ENCODE assay signal across 8 mouse cellular contexts in genomic region chr7:112680498-112681251, GRCm38 (mm10). TPM values are rescaled to one million over a fixed set of nuclear protein-coding genes. Genes with fewer than 3 reads are reported as not detected.
A peak's percentile ranks its signal among the peaks of the same experiment; 100 is the strongest.
DNase-seq lines count a peak whose midpoint lies in the region; ATAC-seq lines count a peak whose summit lies in the region.

No protein-coding gene starts in this region.

- H3K4me2 ChIP-seq in forebrain, embryonic 15.5 days (replicated peaks) = peak overlapping the region; percentile 93
- H3K4me2 ChIP-seq in hindbrain, embryonic 14.5 days (replicated peaks) = peak overlapping the region; percentile 94
- H3K4me2 ChIP-seq in midbrain, embryonic 12.5 days (replicated peaks) = peak overlapping the region; percentile 86

- WGBS in forebrain, embryonic 15.5 days = under 1% methylated on average over 22 of the region's 22 CpGs
- WGBS in hindbrain, embryonic 14.5 days = 2% methylated on average over 22 of the region's 22 CpGs
- under 1% methylated on average over 22 of the region's 22 CpGs for WGBS in midbrain, embryonic 12.5 days

- H3K9ac ChIP-seq in forebrain, embryonic 15.5 days (replicated peaks) = peak overlapping the region; percentile 56
- H3K9ac ChIP-seq in hindbrain, embryonic 14.5 days = peak overlapping the region; percentile 84
- H3K9ac ChIP-seq in midbrain, embryonic 12.5 days (replicated peaks) = peak overlapping the region; percentile 90

- peak; percentile 71 for DNase-seq in NIH3T3 (ENCODE audit: low read depth)
- DNase-seq in hindbrain, embryonic 14.5 days (ENCODE audit: low spot score) = peak; percentile 57
- peak; percentile 24 to 28 for DNase-seq in left cerebral cortex, postnatal 36 days (ENCODE audit: low spot score in 2 of 2)
- DNase-seq in testis, postnatal 10 days (ENCODE audit: low spot score) = peak; percentile 62

- H3K9me3 ChIP-seq in forebrain, embryonic 15.5 days = no peaks in the 10 kb centered on the region
- no peaks in the 10 kb centered on the region for H3K9me3 ChIP-seq in hindbrain, embryonic 14.5 days (ENCODE audit: control insufficient read depth, low read length)
- H3K9me3 ChIP-seq in midbrain, embryonic 12.5 days = no peaks in the 10 kb centered on the region

- peak overlapping the region; percentile 53 for H3K4me3 ChIP-seq in brown adipose tissue, adult 24 weeks (ENCODE audit: insufficient read depth, low read depth, low read length)
- peak overlapping the region; percentile 99 for H3K4me3 ChIP-seq in forebrain, embryonic 15.5 days
- H3K4me3 ChIP-seq in hindbrain, embryonic 14.5 days (replicated peaks; ENCODE audit: low read length) = peak overlapping the region; percentile 91
- H3K4me3 ChIP-seq in midbrain, embryonic 12.5 days = peak overlapping the region; percentile 94

- H3K27ac ChIP-seq in brown adipose tissue, adult 24 weeks (replicated peaks; ENCODE audit: low read depth, low read length) = 0 out of 2 replicates have a peak overlapping the region, but pooled peaks have one; percentile 11
- H3K27ac ChIP-seq in forebrain, embryonic 15.5 days (replicated peaks) = peak overlapping the region; percentile 45
- peak overlapping the region; percentile 91 for H3K27ac ChIP-seq in hindbrain, embryonic 14.5 days
- H3K27ac ChIP-seq in midbrain, embryonic 12.5 days (replicated peaks) = peak overlapping the region; percentile 60; the same call in 1 of the 2 replicates

- H3K36me3 ChIP-seq in forebrain, embryonic 15.5 days = no peaks in the 10 kb centered on the region
- H3K36me3 ChIP-seq in hindbrain, embryonic 14.5 days (replicated peaks; ENCODE audit: control insufficient read depth, insufficient read depth) = no peaks in the 10 kb centered on the region
- no peaks in the 10 kb centered on the region for H3K36me3 ChIP-seq in midbrain, embryonic 12.5 days

- intact Hi-C loops in left cerebral cortex, postnatal 36 days (cut with DNase I) = loop anchor here (5.0 kb wide), 1 partner anchor 142 kb away; no protein-coding TSS in a partner anchor

- H3K27me3 ChIP-seq in forebrain, embryonic 15.5 days = no peaks in the 10 kb centered on the region
- 0 out of 2 replicates have a peak, but pooled peaks cover 3% of the 10 kb centered on the region for H3K27me3 ChIP-seq in hindbrain, embryonic 14.5 days (ENCODE audit: control insufficient read depth, insufficient read depth, low read length)
- H3K27me3 ChIP-seq in midbrain, embryonic 12.5 days = 0 out of 2 replicates have a peak, but pooled peaks cover 4% of the 10 kb centered on the region

- H3K4me1 ChIP-seq in brown adipose tissue, adult 24 weeks (ENCODE audit: control insufficient read depth, insufficient read depth, insufficient read length, low read length) = peaks cover 4% of the 10 kb centered on the region
- peaks cover 61% of the 10 kb centered on the region for H3K4me1 ChIP-seq in forebrain, embryonic 15.5 days
- peaks cover 43% of the 10 kb centered on the region for H3K4me1 ChIP-seq in hindbrain, embryonic 14.5 days (replicated peaks; ENCODE audit: control insufficient read depth, insufficient read depth, low read length)
- H3K4me1 ChIP-seq in midbrain, embryonic 12.5 days = peaks cover 46% of the 10 kb centered on the region

- ATAC-seq in forebrain, embryonic 15.5 days (replicated peaks) = 0 out of 2 replicates have a peak, but pooled peaks have one; percentile 20
- ATAC-seq in hindbrain, embryonic 14.5 days (ENCODE audit: low FRiP score) = peak; percentile 29; the same call in 1 of the 2 replicates
- no peak; the same call in 1 of the 2 replicates for ATAC-seq in midbrain, embryonic 12.5 days (ENCODE audit: low FRiP score, low read depth)
- no peak for ATAC-seq in frontal cortex, adult (ENCODE audit: low TSS enrichment)

RNA-seq across cellular contexts. Expression of gene Tead1, which starts 1.6 kb away (rescaled TPM):
- polyA plus RNA-seq in brown adipose tissue, adult 24 weeks (2012; ENCODE audit: insufficient read depth, insufficient read length, missing spikeins) = 8.7 and 9.7 TPM in 2 replicates
- 18.0 and 18.3 TPM in 2 replicates for polyA plus RNA-seq in forebrain, embryonic 15.5 days (2015; fragmentation: Nextera tagmentation; extraction: Ambion mirVana)
- polyA plus RNA-seq in hindbrain, embryonic 14.5 days (2014; fragmentation: Nextera tagmentation; extraction: Ambion mirVana) = 6.5 and 16.0 TPM in 2 replicates
- 10 to 100 TPM; 12.6 to 15.8 TPM for total RNA-seq in left cerebral cortex, postnatal 36 days (2021)
- 20.5 and 24.6 TPM in 2 replicates for polyA plus RNA-seq in midbrain, embryonic 12.5 days (2016; fragmentation: Nextera tagmentation; extraction: Ambion mirVana)

Comparison
In these comparisons a context has a peak if more than half of its experiments do, and no peak if none do; other contexts are left out.
1. H3K27ac ChIP-seq: peak in every context shown above with its lines; median percentile 91 in hindbrain, embryonic 14.5 days; 60 in midbrain, embryonic 12.5 days; 45 in forebrain, embryonic 15.5 days; 11 in brown adipose tissue, adult 24 weeks.
2. ATAC-seq: peak in forebrain, embryonic 15.5 days (single experiment) and hindbrain, embryonic 14.5 days (single experiment); none in midbrain, embryonic 12.5 days (single experiment) and frontal cortex, adult (single experiment).
3. Peak in every context shown above with its lines, with median percentiles within 50 percentile points of each other: DNase-seq, H3K4me3 ChIP-seq, H3K4me2 ChIP-seq and H3K9ac ChIP-seq.